Mouse (Mus musculus): ENCODE results near the gene Cdkn2b. TPM values are rescaled to one million over a fixed set of nuclear protein-coding genes. Genes with fewer than 3 reads are reported as not detected.

Cdkn2b gene
- 2.5 and 3.2 TPM in 2 replicates for polyA plus RNA-seq (2014; fragmentation: Nextera tagmentation; extraction: Ambion mirVana)

DNA sequence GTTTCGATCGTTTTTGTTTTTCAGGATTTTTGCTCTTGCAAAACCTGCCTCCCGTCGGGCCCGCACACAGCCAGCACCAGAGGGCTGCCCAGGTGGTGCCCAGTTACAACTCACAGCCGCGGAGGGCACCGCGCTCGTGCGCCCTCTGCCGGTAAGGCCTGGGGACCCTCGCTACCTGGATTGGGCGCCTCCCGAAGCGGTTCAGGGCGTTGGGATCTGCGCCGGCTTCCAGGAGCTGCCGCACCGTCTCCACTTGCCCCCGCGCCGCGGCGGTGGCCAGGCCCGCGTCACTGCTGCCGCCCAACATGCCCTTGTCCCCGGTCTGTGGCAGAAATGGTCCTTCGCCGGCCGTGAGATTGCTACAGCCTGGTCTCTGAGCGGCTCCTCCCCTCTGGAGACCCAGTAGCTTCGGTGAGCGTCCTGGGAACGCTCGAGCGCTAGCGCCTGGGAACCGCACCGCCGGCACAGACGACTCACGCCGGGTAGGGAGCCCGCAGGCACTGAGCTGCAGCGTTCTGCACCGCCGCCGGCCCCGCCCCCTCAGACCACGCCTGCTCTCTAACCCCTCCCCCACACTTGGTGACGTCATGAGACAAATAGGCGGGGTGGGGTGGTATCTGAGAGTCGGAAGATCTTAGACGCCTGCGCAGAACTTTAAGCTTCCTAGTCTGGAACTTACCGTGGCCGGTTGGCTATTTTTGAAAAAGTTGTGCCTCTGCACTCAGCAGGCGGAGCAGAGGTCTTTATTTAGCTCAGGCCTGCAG lies at the start of gene Cdkn2b:
Gene Cdkn2b (minus strand): TSS at position 549 of the 764 bp plus-strand sequence.
- H3K36me3 ChIP-seq (ENCODE audit: control insufficient read depth, insufficient read depth, low read length) = no peaks in the 10 kb centered on the region
- no peaks in the 10 kb centered on the region for H3K9me3 ChIP-seq (ENCODE audit: control insufficient read depth, low read length)
- no peak within 1 kb of the TSS for H3K27ac ChIP-seq (replicated peaks; ENCODE audit: low read depth, low read length)
- 0 out of 2 replicates have a peak within 1 kb of the TSS, but pooled peaks have one; percentile 5 for H3K9ac ChIP-seq (ENCODE audit: low read depth, low read length)
- H3K4me1 ChIP-seq (ENCODE audit: control insufficient read depth, insufficient read depth, low read length) = no peaks in the 10 kb centered on the region; the same call in 1 of the 2 replicates
- H3K27me3 ChIP-seq (replicated peaks; ENCODE audit: control insufficient read depth, insufficient read depth, low read length) = peaks cover 79% of the 10 kb centered on the region
- DNase-seq (ENCODE audit: low spot score) (peak; percentile 81), ATAC-seq (ENCODE audit: low read depth) (peak; percentile 90)
- peak within 1 kb of the TSS; percentile 82 for H3K4me2 ChIP-seq (ENCODE audit: low read depth, low read length)
- WGBS = under 1% methylated on average over 41 of the region's 61 CpGs
- H3K4me3 ChIP-seq (ENCODE audit: low read depth, low read length) = peak within 1 kb of the TSS; percentile 49

DNA sequence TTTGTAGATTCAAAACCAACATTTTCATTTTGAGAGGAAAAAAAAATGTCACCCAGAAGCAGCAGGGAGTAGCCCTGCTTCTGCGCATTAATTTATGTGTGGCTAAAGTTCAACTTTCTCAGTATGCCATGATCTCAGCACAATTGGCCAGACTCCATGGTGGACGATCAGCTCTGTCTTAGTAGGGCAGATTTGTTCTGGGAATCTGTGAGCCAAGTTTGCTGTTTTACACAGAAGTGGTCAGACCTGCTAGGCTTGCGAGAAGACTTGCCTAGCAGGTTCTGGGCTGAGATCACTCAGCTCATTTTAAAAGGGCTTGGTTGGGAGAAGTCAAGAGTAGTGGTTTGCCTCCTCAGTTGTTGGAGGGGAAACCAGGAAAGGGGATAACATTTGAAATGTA lies 49.5 kb upstream of the Cdkn2b start:
- Histone ChIP-seq H3K27ac (replicated peaks; ENCODE audit: low read depth, low read length) (no peak overlapping the region), H3K4me3 (ENCODE audit: low read depth, low read length) (no peak overlapping the region), H3K27me3 (replicated peaks; ENCODE audit: control insufficient read depth, insufficient read depth, low read length) (no peaks in the 10 kb centered on the region), H3K36me3 (ENCODE audit: control insufficient read depth, insufficient read depth, low read length) (no peaks in the 10 kb centered on the region), H3K9ac (ENCODE audit: low read depth, low read length) (no peak overlapping the region), H3K4me1 (ENCODE audit: control insufficient read depth, insufficient read depth, low read length) (no peaks in the 10 kb centered on the region), H3K4me2 (ENCODE audit: low read depth, low read length) (no peak overlapping the region), H3K9me3 (ENCODE audit: control insufficient read depth, low read length) (no peaks in the 10 kb centered on the region)
- ATAC-seq (ENCODE audit: low read depth) (peak; percentile 65; the same call in 1 of the 2 replicates), DNase-seq (ENCODE audit: low spot score) (peak; percentile 74)
- 64% methylated on average over 3 of the region's 3 CpGs for WGBS

DNA sequence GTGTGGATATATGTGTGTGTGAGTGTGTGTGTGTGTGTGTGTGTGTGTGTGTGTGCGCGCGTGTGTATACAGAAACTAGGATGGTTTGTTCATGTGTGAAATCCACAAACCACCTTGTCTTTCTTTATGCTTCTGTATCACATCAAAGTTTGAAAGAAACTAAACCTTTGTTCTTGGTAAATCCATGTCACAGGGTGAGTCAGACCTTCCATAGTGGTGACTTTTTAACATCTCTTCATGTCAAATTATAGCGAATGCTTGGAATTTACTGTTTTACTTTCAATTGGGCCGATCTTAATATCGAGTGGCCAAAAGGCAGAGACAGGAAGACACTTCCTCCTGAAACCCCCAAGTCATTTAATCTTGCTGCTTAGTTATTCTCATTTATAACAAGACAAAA lies 48.7 kb upstream of the Cdkn2b start:
- ATAC-seq (ENCODE audit: low read depth) = no peak
- Histone ChIP-seq H3K9me3 (ENCODE audit: control insufficient read depth, low read length) (no peaks in the 10 kb centered on the region), H3K4me2 (ENCODE audit: low read depth, low read length) (no peak overlapping the region), H3K27ac (replicated peaks; ENCODE audit: low read depth, low read length) (no peak overlapping the region), H3K4me1 (ENCODE audit: control insufficient read depth, insufficient read depth, low read length) (no peaks in the 10 kb centered on the region), H3K4me3 (ENCODE audit: low read depth, low read length) (no peak overlapping the region), H3K27me3 (replicated peaks; ENCODE audit: control insufficient read depth, insufficient read depth, low read length) (no peaks in the 10 kb centered on the region), H3K9ac (ENCODE audit: low read depth, low read length) (no peak overlapping the region), H3K36me3 (ENCODE audit: control insufficient read depth, insufficient read depth, low read length) (no peaks in the 10 kb centered on the region)
- 89% methylated on average over 6 of the region's 6 CpGs for WGBS
- DNase-seq (ENCODE audit: low spot score) = no peak

DNA sequence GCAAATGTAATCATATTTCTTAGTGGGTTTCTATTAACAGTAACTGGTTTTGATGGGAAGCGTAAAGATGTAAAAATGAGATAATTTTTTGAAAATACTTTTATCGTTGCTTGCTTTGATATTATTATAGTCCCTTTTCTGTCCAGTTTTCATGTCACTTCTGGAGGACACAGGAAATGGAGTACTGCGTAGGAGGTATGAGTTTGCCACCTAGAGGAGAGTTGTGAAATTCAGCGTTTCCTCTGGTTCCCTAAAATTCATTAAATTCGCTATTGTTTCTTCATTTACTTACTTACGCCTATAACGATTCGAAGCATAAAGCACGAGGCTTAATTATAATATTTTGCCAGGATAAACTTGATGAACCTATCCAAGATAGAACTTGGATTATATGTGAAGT lies 43.1 kb upstream of the Cdkn2b start:
- DNase-seq (ENCODE audit: low spot score) = no peak
- no peak overlapping the region for H3K9ac ChIP-seq (ENCODE audit: low read depth, low read length)
- no peak overlapping the region for H3K4me3 ChIP-seq (ENCODE audit: low read depth, low read length)
- H3K27me3 ChIP-seq (replicated peaks; ENCODE audit: control insufficient read depth, insufficient read depth, low read length) = no peaks in the 10 kb centered on the region
- no peaks in the 10 kb centered on the region for H3K4me1 ChIP-seq (ENCODE audit: control insufficient read depth, insufficient read depth, low read length)
- no peak overlapping the region for H3K4me2 ChIP-seq (ENCODE audit: low read depth, low read length)
- 52% methylated on average over 9 of the region's 9 CpGs for WGBS
- ATAC-seq (ENCODE audit: low read depth) = no peak
- no peaks in the 10 kb centered on the region for H3K9me3 ChIP-seq (ENCODE audit: control insufficient read depth, low read length)
- no peaks in the 10 kb centered on the region for H3K36me3 ChIP-seq (ENCODE audit: control insufficient read depth, insufficient read depth, low read length)
- no peak overlapping the region for H3K27ac ChIP-seq (replicated peaks; ENCODE audit: low read depth, low read length)

DNA sequence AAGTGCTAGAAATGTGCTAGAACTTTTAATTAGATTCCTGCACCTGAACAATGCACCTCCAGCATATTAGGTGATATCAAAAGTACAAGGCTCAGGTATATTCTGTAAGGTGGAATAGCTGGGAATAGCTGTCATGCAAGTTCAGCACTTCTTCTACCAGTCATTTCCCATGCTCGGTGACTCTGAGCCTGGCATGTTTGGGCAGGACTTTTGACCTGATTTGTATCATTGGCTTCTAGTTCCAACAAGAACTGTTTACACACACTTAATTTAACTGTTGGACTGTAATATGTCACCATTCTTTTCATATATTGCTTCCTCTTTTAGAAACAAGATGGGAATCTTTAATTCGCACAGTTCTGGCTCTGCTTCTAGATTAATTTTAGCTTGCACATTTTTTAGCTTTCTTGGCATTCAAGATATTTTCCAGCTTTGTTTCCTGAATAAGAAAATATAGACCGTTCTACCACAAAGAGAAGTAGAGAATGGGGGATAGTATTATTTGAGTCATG lies 42.3 kb upstream of the Cdkn2b start:
- no peaks in the 10 kb centered on the region for H3K4me1 ChIP-seq (ENCODE audit: control insufficient read depth, insufficient read depth, low read length)
- no peaks in the 10 kb centered on the region for H3K27me3 ChIP-seq (replicated peaks; ENCODE audit: control insufficient read depth, insufficient read depth, low read length)
- no peak overlapping the region for H3K4me2 ChIP-seq (ENCODE audit: low read depth, low read length)
- no peaks in the 10 kb centered on the region for H3K9me3 ChIP-seq (ENCODE audit: control insufficient read depth, low read length)
- no peak overlapping the region for H3K27ac ChIP-seq (replicated peaks; ENCODE audit: low read depth, low read length)
- no peak overlapping the region for H3K9ac ChIP-seq (ENCODE audit: low read depth, low read length)
- DNase-seq (ENCODE audit: low spot score) (peak; percentile 22), ATAC-seq (ENCODE audit: low read depth) (no peak)
- H3K4me3 ChIP-seq (ENCODE audit: low read depth, low read length) = no peak overlapping the region
- no peaks in the 10 kb centered on the region for H3K36me3 ChIP-seq (ENCODE audit: control insufficient read depth, insufficient read depth, low read length)
- 74% methylated on average over 3 of the region's 3 CpGs for WGBS

DNA sequence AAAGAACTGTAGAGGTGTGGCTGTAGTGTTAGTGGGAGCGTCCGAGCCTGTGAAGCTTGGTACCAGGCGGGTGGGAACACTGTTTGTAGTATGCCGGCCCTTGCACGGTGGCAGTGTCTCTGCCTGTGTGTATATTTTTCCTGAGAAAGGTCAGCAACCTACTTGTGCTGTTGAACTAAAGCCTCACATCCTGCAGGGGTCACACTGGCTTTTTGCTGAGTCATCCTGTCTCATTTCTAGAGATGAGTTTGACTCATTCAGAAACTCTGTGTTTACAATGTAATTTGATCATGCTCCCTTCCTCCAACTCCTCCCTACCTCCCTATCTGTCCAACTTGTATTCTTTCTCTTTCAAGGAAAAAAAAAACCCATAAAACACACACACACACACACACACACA lies 40.6 kb upstream of the Cdkn2b start:
- no peaks in the 10 kb centered on the region for H3K9me3 ChIP-seq (ENCODE audit: control insufficient read depth, low read length)
- no peak overlapping the region for H3K4me3 ChIP-seq (ENCODE audit: low read depth, low read length)
- no peak overlapping the region for H3K27ac ChIP-seq (replicated peaks; ENCODE audit: low read depth, low read length)
- DNase-seq (ENCODE audit: low spot score) = peak; percentile 22
- no peak overlapping the region for H3K9ac ChIP-seq (ENCODE audit: low read depth, low read length)
- no peak overlapping the region for H3K4me2 ChIP-seq (ENCODE audit: low read depth, low read length)
- H3K4me1 ChIP-seq (ENCODE audit: control insufficient read depth, insufficient read depth, low read length) = no peaks in the 10 kb centered on the region
- ATAC-seq (ENCODE audit: low read depth) = no peak
- no peaks in the 10 kb centered on the region for H3K36me3 ChIP-seq (ENCODE audit: control insufficient read depth, insufficient read depth, low read length)
- H3K27me3 ChIP-seq (replicated peaks; ENCODE audit: control insufficient read depth, insufficient read depth, low read length) = no peaks in the 10 kb centered on the region
- 39% methylated on average over 5 of the region's 5 CpGs for WGBS

DNA sequence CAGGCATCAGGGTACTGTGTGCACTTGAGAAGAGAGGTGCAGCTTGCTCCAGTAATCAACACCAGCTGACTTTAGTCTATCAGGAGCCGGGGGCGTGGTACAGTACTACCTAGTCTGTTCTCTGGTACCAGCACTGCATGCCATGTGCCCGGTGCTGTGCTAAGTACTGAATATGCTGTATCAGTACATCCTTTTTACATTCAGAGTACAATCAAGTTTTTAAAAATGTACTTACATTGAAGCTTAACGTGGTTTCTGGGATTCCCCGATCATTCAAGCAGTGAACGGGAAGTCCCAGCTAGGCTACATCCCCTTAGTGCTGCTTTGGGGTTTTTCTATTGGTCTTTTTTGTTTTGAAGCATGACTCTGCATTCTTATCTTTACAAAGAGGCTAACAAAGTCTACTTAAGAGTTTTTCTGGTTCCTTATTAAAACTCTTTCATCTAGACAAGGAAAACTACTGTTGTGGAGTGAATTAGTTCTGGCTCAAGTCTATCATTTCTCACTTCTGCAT lies 40.2 kb upstream of the Cdkn2b start:
- no peak overlapping the region for H3K4me3 ChIP-seq (ENCODE audit: low read depth, low read length)
- WGBS = 64% methylated on average over 6 of the region's 6 CpGs
- no peak overlapping the region for H3K9ac ChIP-seq (ENCODE audit: low read depth, low read length)
- H3K27ac ChIP-seq (replicated peaks; ENCODE audit: low read depth, low read length) = no peak overlapping the region
- ATAC-seq (ENCODE audit: low read depth) (no peak), DNase-seq (ENCODE audit: low spot score) (no peak)
- H3K4me2 ChIP-seq (ENCODE audit: low read depth, low read length) = no peak overlapping the region
- no peaks in the 10 kb centered on the region for H3K9me3 ChIP-seq (ENCODE audit: control insufficient read depth, low read length)
- H3K27me3 ChIP-seq (replicated peaks; ENCODE audit: control insufficient read depth, insufficient read depth, low read length) = no peaks in the 10 kb centered on the region
- H3K4me1 ChIP-seq (ENCODE audit: control insufficient read depth, insufficient read depth, low read length) = no peaks in the 10 kb centered on the region
- no peaks in the 10 kb centered on the region for H3K36me3 ChIP-seq (ENCODE audit: control insufficient read depth, insufficient read depth, low read length)

DNA sequence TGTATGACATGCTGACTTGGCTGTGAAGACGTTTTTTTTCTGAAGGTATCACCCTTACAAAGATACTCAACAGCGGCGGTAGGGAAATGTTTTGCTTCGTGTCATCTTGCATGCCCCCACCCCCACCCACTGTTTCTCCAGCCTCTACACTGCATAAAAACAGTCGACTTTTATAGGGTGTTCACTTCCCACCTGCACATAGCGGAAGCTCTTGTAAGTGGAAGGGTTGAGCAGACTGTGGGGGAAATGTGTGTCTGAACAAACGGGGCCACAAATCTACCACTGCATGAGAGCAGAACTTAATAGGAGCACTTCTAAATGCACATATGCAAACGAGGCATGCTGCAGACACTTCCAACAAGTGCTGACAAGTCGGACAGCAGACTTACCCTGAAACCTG lies 39.6 kb upstream of the Cdkn2b start:
- Histone ChIP-seq H3K4me2 (ENCODE audit: low read depth, low read length) (no peak overlapping the region), H3K9ac (ENCODE audit: low read depth, low read length) (no peak overlapping the region), H3K4me3 (ENCODE audit: low read depth, low read length) (no peak overlapping the region), H3K4me1 (ENCODE audit: control insufficient read depth, insufficient read depth, low read length) (no peaks in the 10 kb centered on the region), H3K27me3 (replicated peaks; ENCODE audit: control insufficient read depth, insufficient read depth, low read length) (no peaks in the 10 kb centered on the region), H3K9me3 (ENCODE audit: control insufficient read depth, low read length) (no peaks in the 10 kb centered on the region), H3K36me3 (ENCODE audit: control insufficient read depth, insufficient read depth, low read length) (no peaks in the 10 kb centered on the region), H3K27ac (replicated peaks; ENCODE audit: low read depth, low read length) (no peak overlapping the region)
- 53% methylated on average over 9 of the region's 9 CpGs for whole genome bisulfite sequencing
- DNase-seq (ENCODE audit: low spot score) (no peak), ATAC-seq (ENCODE audit: low read depth) (no peak)

DNA sequence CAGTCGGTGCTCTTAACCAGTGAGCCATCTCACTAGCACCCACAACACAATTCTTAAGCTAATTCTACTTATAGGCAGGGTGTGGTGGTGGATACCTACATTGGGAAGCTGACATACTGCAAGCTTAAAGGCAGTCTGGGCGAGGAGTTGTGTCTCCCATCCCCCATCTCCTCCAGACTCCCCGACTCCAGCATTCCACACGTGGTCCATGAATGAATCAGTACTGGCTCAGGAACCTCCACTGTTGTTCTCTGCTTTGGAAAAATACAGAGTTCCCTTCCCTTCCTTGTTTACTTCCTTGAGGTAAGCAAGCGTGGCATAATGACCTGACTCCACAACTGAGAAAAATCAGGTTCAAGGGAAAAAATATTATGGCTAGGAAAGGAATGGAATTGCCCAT lies 38.0 kb upstream of the Cdkn2b start:
- H3K27ac ChIP-seq (replicated peaks; ENCODE audit: low read depth, low read length) = no peak overlapping the region
- H3K36me3 ChIP-seq (ENCODE audit: control insufficient read depth, insufficient read depth, low read length) = no peaks in the 10 kb centered on the region
- 54% methylated on average over 5 of the region's 5 CpGs for whole genome bisulfite sequencing
- no peak overlapping the region for H3K4me2 ChIP-seq (ENCODE audit: low read depth, low read length)
- no peaks in the 10 kb centered on the region for H3K9me3 ChIP-seq (ENCODE audit: control insufficient read depth, low read length)
- no peak for ATAC-seq (ENCODE audit: low read depth)
- no peak overlapping the region for H3K4me3 ChIP-seq (ENCODE audit: low read depth, low read length)
- H3K4me1 ChIP-seq (ENCODE audit: control insufficient read depth, insufficient read depth, low read length) = no peaks in the 10 kb centered on the region
- no peak overlapping the region for H3K9ac ChIP-seq (ENCODE audit: low read depth, low read length)
- H3K27me3 ChIP-seq (replicated peaks; ENCODE audit: control insufficient read depth, insufficient read depth, low read length) = no peaks in the 10 kb centered on the region
- no peak for DNase-seq (ENCODE audit: low spot score)

All from embryonic facial prominence, embryonic 14.5 days (tissue).